Mouse (Mus musculus) intestine, embryonic 16.5 days (tissue): Measurements from ENCODE around the gene Tep1. TPM values are rescaled to one million over a fixed set of nuclear protein-coding genes. Genes with fewer than 3 reads are reported as not detected.

Source experiments
- ATAC-seq: fragments of 200-750 bp; cut with Nextera tagmentation; 2 replicates; pipeline ENCODE4 v1.8.0; 2017; ENCODE audit warnings: moderate TSS enrichment, moderate library complexity
- H3K27ac ChIP-seq: fragments of 300-500 bp; sonication (generic); 2 replicates; pipeline ENCODE4 v1.5.1; 2014; ENCODE audit warnings: mild to moderate bottlenecking, low read length
- H3K27me3 ChIP-seq: fragments of 300-500 bp; sonication (generic); replicated peaks from 2 replicates; pipeline ENCODE4 v1.6.1; 2014; ENCODE audit warnings: low read length, control low read depth, mixed read lengths; ENCODE audit not compliant: control insufficient read depth, insufficient read depth
- H3K36me3 ChIP-seq: fragments of 300-500 bp; sonication (generic); 2 replicates; pipeline ENCODE4 v1.6.1; 2014; ENCODE audit warnings: low read length, control low read depth; ENCODE audit not compliant: control insufficient read depth, insufficient read depth
- H3K4me1 ChIP-seq: fragments of 300-500 bp; sonication (generic); 2 replicates; pipeline ENCODE4 v1.6.1; 2014; ENCODE audit warnings: low read length, control low read depth, mixed read lengths; ENCODE audit not compliant: control insufficient read depth, insufficient read depth
- H3K4me2 ChIP-seq: fragments of 300-500 bp; sonication (generic); 2 replicates; pipeline ENCODE4 v1.6.1; 2014; ENCODE audit warnings: low read depth, low read length, control low read depth
- H3K4me3 ChIP-seq: fragments of 300-500 bp; sonication (generic); 2 replicates; pipeline ENCODE4 v1.5.1; 2014; ENCODE audit warnings: mild to moderate bottlenecking, low read length
- H3K9ac ChIP-seq: fragments of 300-500 bp; sonication (generic); 2 replicates; pipeline ENCODE4 v1.6.1; 2014; ENCODE audit warnings: low read depth, low read length
- H3K9me3 ChIP-seq: fragments of 300-500 bp; sonication (generic); 2 replicates; pipeline ENCODE4 v1.6.1; 2016; ENCODE audit warnings: low read length, control low read depth; ENCODE audit not compliant: control insufficient read depth
- WGBS: fragments of 180-500 bp; shearing (Covaris S2); extraction: QIAGEN DNeasy Blood & Tissue Kit; methylation state at CpG from one replicate; pipeline ENCODE4 v1.1.7; 2014; 5-methylcytosine and 5-hydroxymethylcytosine counted together
- polyA plus RNA-seq: library from polyadenylated mRNA; unstranded; fragments of >200 nt; fragmentation: Nextera tagmentation; extraction: Ambion mirVana; gene quantifications from 2 replicates; pipeline ENCODE4 v1.2.1, GENCODE M21; 2015

Gene Tep1
- polyA plus RNA-seq, 1 experiment from 2014 or later, result 12.6 TPM

GRCm38 (mm10) chr14:50802843-50803562 is 67.4 kb downstream of the Tep1 start:
- Histone ChIP-seq H3K27ac (no peak overlapping the region), H3K27me3 (no peaks in the 10 kb centered on the region), H3K4me1 (no peaks in the 10 kb centered on the region), H3K9ac (no peak overlapping the region), H3K36me3 (no peaks in the 10 kb centered on the region), H3K4me2 (no peak overlapping the region), H3K4me3 (no peak overlapping the region), H3K9me3 (no peaks in the 10 kb centered on the region)
- ATAC-seq, result no peak
- 61% methylated on average over 4 of the region's 4 CpGs for WGBS

GRCm38 (mm10) chr14:50802441-50802840 is 67.9 kb downstream of the Tep1 start:
- Histone ChIP-seq H3K9ac (no peak overlapping the region), H3K36me3 (no peaks in the 10 kb centered on the region), H3K27ac (no peak overlapping the region), H3K4me2 (no peak overlapping the region), H3K4me1 (no peaks in the 10 kb centered on the region), H3K9me3 (no peaks in the 10 kb centered on the region), H3K4me3 (no peak overlapping the region), H3K27me3 (no peaks in the 10 kb centered on the region)
- WGBS, result 88% methylated on average over 6 of the region's 6 CpGs
- no peak for ATAC-seq

GRCm38 (mm10) chr14:50799502-50800259 is 70.7 kb downstream of the Tep1 start:
- ATAC-seq, result no peak; the same call in 1 of the 2 replicates
- WGBS, result 6% methylated on average over 3 of the region's 3 CpGs

GRCm38 (mm10) chr14:50798512-50798911 is 71.8 kb downstream of the Tep1 start:
- no peaks in the 10 kb centered on the region for H3K4me1 ChIP-seq
- no peak overlapping the region for H3K4me3 ChIP-seq
- no peaks in the 10 kb centered on the region for H3K27me3 ChIP-seq
- H3K9ac ChIP-seq, result no peak overlapping the region
- H3K36me3 ChIP-seq, result no peaks in the 10 kb centered on the region
- ATAC-seq, result no peak
- no peak overlapping the region for H3K27ac ChIP-seq
- 72% methylated on average over 2 of the region's 2 CpGs for WGBS
- no peaks in the 10 kb centered on the region for H3K9me3 ChIP-seq
- H3K4me2 ChIP-seq, result no peak overlapping the region

More at GRCm38 (mm10) chr14:50799502-50800259, 70.7 kb downstream of the Tep1 start:
- H3K4me1 ChIP-seq, result no peaks in the 10 kb centered on the region
- no peaks in the 10 kb centered on the region for H3K27me3 ChIP-seq
- no peak overlapping the region for H3K27ac ChIP-seq
- H3K4me3 ChIP-seq, result no peak overlapping the region
- H3K9me3 ChIP-seq, result no peaks in the 10 kb centered on the region
- H3K36me3 ChIP-seq, result no peaks in the 10 kb centered on the region
- no peak overlapping the region for H3K9ac ChIP-seq
- H3K4me2 ChIP-seq, result no peak overlapping the region

GRCm38 (mm10) chr14:50796464-50796863 is 73.9 kb downstream of the Tep1 start:
- no peak overlapping the region for H3K4me3 ChIP-seq
- H3K27me3 ChIP-seq, result no peaks in the 10 kb centered on the region
- H3K4me1 ChIP-seq, result no peaks in the 10 kb centered on the region
- H3K36me3 ChIP-seq, result no peaks in the 10 kb centered on the region
- H3K9me3 ChIP-seq, result no peaks in the 10 kb centered on the region
- H3K27ac ChIP-seq, result no peak overlapping the region
- no peak overlapping the region for H3K9ac ChIP-seq
- no peak for ATAC-seq
- 84% methylated on average over 1 of the region's 1 CpGs for WGBS
- no peak overlapping the region for H3K4me2 ChIP-seq

GRCm38 (mm10) chr14:50795965-50796364 is 74.4 kb downstream of the Tep1 start:
- H3K9me3 ChIP-seq, result no peaks in the 10 kb centered on the region
- no peak overlapping the region for H3K4me3 ChIP-seq
- no peak for ATAC-seq
- H3K36me3 ChIP-seq, result no peaks in the 10 kb centered on the region
- H3K9ac ChIP-seq, result no peak overlapping the region
- H3K27ac ChIP-seq, result no peak overlapping the region
- H3K4me1 ChIP-seq, result no peaks in the 10 kb centered on the region
- WGBS, result 88% methylated on average over 4 of the region's 4 CpGs
- no peak overlapping the region for H3K4me2 ChIP-seq
- no peaks in the 10 kb centered on the region for H3K27me3 ChIP-seq

- Histone ChIP-seq H3K27me3 (no peaks in the 10 kb centered on the region), H3K36me3 (no peaks in the 10 kb centered on the region), H3K4me1 (no peaks in the 10 kb centered on the region), H3K4me2 (no peak overlapping the region), H3K9ac (no peak overlapping the region), H3K27ac (no peak overlapping the region), H3K4me3 (no peak overlapping the region), H3K9me3 (no peaks in the 10 kb centered on the region)
- ATAC-seq, result no peak
- 93% methylated on average over 24 of the region's 24 CpGs for WGBS
Measured at GRCm38 (mm10) chr14:50795261-50795935, 75.0 kb downstream of the Tep1 start.

GRCm38 (mm10) chr14:50788157-50788556 is 82.2 kb downstream of the Tep1 start:
- WGBS, result 6% methylated on average over 2 of the region's 2 CpGs
- H3K9ac ChIP-seq, result no peak overlapping the region
- ATAC-seq, result no peak

GRCm38 (mm10) chr14:50785251-50785637 is 85.1 kb downstream of the Tep1 start, which contains the start of gene Ttc5:
Ttc5 (minus strand) TSS chr14:50785519.
- Histone ChIP-seq H3K9me3 (no peaks in the 10 kb centered on the region), H3K9ac (peak within 1 kb of the TSS; percentile 89), H3K4me3 (peak within 1 kb of the TSS; percentile 91), H3K36me3 (peaks cover 9% of the 10 kb centered on the region), H3K4me1 (peaks cover 6% of the 10 kb centered on the region), H3K27ac (peak within 1 kb of the TSS; percentile 59), H3K4me2 (peak within 1 kb of the TSS; percentile 63), H3K27me3 (no peaks in the 10 kb centered on the region)
- WGBS, result under 1% methylated on average over 21 of the region's 21 CpGs
- ATAC-seq, result peak; percentile 96

More at GRCm38 (mm10) chr14:50788157-50788556, 82.2 kb downstream of the Tep1 start:
- Histone ChIP-seq H3K27me3 (no peaks in the 10 kb centered on the region), H3K36me3 (no peaks in the 10 kb centered on the region), H3K27ac (no peak overlapping the region), H3K9me3 (no peaks in the 10 kb centered on the region), H3K4me3 (no peak overlapping the region), H3K4me2 (no peak overlapping the region), H3K4me1 (peaks cover 6% of the 10 kb centered on the region)
